Mouse (Mus musculus): ENCODE measurements at regions not wholly inside any gene's neighbourhood (a gene's known extent, or its start where the extent isn't known, plus 50 kb on each side); places are given as distances from the start of the nearest gene placed in this dataset.

DNA sequence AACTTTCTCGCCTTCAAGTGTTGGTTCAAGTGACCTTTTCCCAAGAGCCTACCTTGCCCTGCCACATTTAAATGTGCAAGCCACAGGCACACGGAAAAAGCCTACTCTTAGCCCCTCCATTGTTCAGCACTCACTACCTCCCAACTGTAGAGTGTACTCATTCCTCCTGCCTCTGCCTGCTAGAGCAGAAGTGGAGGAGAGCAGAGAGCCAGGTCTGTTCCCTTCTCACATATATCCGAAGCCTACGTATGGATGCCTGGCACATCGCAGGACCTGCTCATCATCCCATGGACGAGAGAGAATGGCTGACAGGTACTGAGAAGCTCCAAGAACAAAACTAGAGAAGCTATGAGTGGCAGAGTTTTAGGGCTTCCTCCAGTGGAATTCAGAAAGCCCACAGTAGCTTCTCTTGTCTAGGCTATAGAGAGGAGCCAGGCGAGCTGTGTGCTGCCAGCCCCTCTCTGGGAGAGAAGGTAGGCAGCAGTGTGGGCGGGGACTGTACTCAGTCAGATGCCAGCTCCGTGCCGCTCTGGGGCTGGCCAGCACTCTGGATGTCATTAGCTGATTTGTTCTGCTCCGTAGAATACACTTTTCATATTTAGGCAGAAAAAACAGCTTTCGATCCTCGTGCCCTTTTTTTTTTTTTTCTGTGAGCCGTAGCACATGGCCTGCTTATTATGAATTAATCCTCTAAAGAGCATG lies 86.1 kb upstream of the Pkdcc start:
- peak; percentile 90 for ATAC-seq (ENCODE audit: low FRiP score, low read depth)
- Histone ChIP-seq H3K4me2 (peak overlapping the region; percentile 28), H3K9ac (no peak overlapping the region), H3K4me1 (replicated peaks) (peaks cover 23% of the 10 kb centered on the region), H3K27me3 (no peaks in the 10 kb centered on the region), H3K36me3 (no peaks in the 10 kb centered on the region), H3K4me3 (no peak overlapping the region), H3K27ac (replicated peaks) (peak overlapping the region; percentile 60), H3K9me3 (no peaks in the 10 kb centered on the region)
- WGBS: 37% methylated on average over 14 of the region's 14 CpGs

GRCm38 (mm10) chr17:83129658-83130057 lies 85.4 kb upstream of the Pkdcc start:
- 53% methylated on average over 7 of the region's 7 CpGs for WGBS
- no peaks in the 10 kb centered on the region for H3K36me3 ChIP-seq
- no peak for ATAC-seq (ENCODE audit: low FRiP score, low read depth)

GRCm38 (mm10) chr17:83133201-83133600 lies 81.9 kb upstream of the Pkdcc start:
- Histone ChIP-seq H3K4me1 (replicated peaks) (peaks cover 25% of the 10 kb centered on the region), H3K27ac (replicated peaks) (no peak overlapping the region), H3K9me3 (no peaks in the 10 kb centered on the region), H3K4me2 (no peak overlapping the region), H3K9ac (no peak overlapping the region), H3K4me3 (no peak overlapping the region), H3K36me3 (no peaks in the 10 kb centered on the region), H3K27me3 (no peaks in the 10 kb centered on the region)
- WGBS: 56% methylated on average over 9 of the region's 9 CpGs
- ATAC-seq (ENCODE audit: low FRiP score, low read depth): no peak

More at GRCm38 (mm10) chr17:83129658-83130057, 85.4 kb upstream of the Pkdcc start:
- no peak overlapping the region for H3K4me3 ChIP-seq
- peak overlapping the region; percentile 28 for H3K4me2 ChIP-seq
- no peaks in the 10 kb centered on the region for H3K27me3 ChIP-seq
- H3K9me3 ChIP-seq: no peaks in the 10 kb centered on the region
- no peak overlapping the region for H3K9ac ChIP-seq
- H3K4me1 ChIP-seq (replicated peaks): peaks cover 23% of the 10 kb centered on the region
- peak overlapping the region; percentile 52; the same call in 1 of the 2 replicates for H3K27ac ChIP-seq (replicated peaks)

DNA sequence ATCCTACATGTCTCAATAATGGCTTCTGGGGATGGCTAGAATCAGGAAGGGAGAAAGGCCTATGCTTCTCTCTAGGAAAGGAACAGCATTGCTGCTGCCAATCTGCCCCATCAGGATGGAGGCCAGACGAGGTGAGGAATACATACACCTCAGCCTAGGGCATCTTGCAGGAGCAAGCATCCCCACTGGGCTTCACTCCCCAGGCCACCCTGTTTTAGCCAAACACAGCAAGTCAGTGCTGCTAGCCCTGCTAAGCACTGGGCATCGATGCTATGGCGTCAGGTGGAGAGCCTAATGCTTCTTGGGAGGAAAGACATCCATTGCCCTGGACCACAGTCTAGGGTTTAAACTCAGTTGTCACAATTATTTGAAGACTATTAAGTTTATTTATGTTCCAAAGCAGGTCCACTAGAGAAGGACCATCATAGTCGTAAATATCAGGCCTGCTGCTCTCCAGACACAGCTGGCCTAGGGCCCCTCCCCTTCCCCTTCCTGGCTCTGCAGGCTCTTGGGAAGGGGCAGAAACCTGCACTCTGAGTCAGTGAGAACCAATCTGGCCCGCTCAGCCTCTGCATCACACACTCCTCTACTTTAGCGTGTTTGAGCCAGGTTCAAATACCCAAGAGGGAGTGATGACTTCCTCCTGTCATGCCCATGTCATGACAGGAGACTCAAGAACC lies 79.5 kb upstream of the Pkdcc start:
- Histone ChIP-seq H3K27me3 (no peaks in the 10 kb centered on the region), H3K4me3 (no peak overlapping the region), H3K27ac (replicated peaks) (no peak overlapping the region), H3K9me3 (no peaks in the 10 kb centered on the region), H3K4me2 (no peak overlapping the region), H3K36me3 (no peaks in the 10 kb centered on the region), H3K4me1 (replicated peaks) (peaks cover 18% of the 10 kb centered on the region), H3K9ac (no peak overlapping the region)
- ATAC-seq (ENCODE audit: low FRiP score, low read depth): no peak
- 54% methylated on average over 6 of the region's 6 CpGs for WGBS

- Histone ChIP-seq H3K9me3 (no peaks in the 10 kb centered on the region), H3K4me1 (replicated peaks) (peaks cover 18% of the 10 kb centered on the region), H3K27me3 (no peaks in the 10 kb centered on the region), H3K4me2 (no peak overlapping the region), H3K36me3 (no peaks in the 10 kb centered on the region), H3K9ac (no peak overlapping the region), H3K4me3 (no peak overlapping the region), H3K27ac (replicated peaks) (no peak overlapping the region)
- 24% methylated on average over 5 of the region's 5 CpGs for WGBS
- no peak for ATAC-seq (ENCODE audit: low FRiP score, low read depth)
These were observed 78.8 kb upstream of the Pkdcc start for GRCm38 (mm10) chr17:83136267-83136666.

- H3K36me3 ChIP-seq: no peaks in the 10 kb centered on the region
- H3K4me3 ChIP-seq: no peak overlapping the region
- ATAC-seq (ENCODE audit: low FRiP score, low read depth): no peak
- H3K27me3 ChIP-seq: no peaks in the 10 kb centered on the region
- H3K27ac ChIP-seq (replicated peaks): no peak overlapping the region
- H3K9me3 ChIP-seq: no peaks in the 10 kb centered on the region
- H3K4me1 ChIP-seq (replicated peaks): peaks cover 18% of the 10 kb centered on the region
- H3K9ac ChIP-seq: no peak overlapping the region
- H3K4me2 ChIP-seq: no peak overlapping the region
- 77% methylated on average over 7 of the region's 7 CpGs for WGBS
These were observed 77.4 kb upstream of the Pkdcc start for GRCm38 (mm10) chr17:83137720-83138119.

GRCm38 (mm10) chr17:83138493-83139417 lies 76.3 kb upstream of the Pkdcc start:
- ATAC-seq (ENCODE audit: low FRiP score, low read depth): peak; percentile 66; the same call in 1 of the 2 replicates
- Histone ChIP-seq H3K4me1 (replicated peaks) (peaks cover 18% of the 10 kb centered on the region), H3K36me3 (no peaks in the 10 kb centered on the region), H3K27ac (replicated peaks) (no peak overlapping the region), H3K4me2 (no peak overlapping the region), H3K9me3 (no peaks in the 10 kb centered on the region), H3K27me3 (no peaks in the 10 kb centered on the region), H3K9ac (no peak overlapping the region), H3K4me3 (no peak overlapping the region)
- WGBS: 21% methylated on average over 11 of the region's 11 CpGs

GRCm38 (mm10) chr17:83148371-83148929 lies 66.6 kb upstream of the Pkdcc start:
- no peaks in the 10 kb centered on the region for H3K36me3 ChIP-seq
- H3K27ac ChIP-seq (replicated peaks): no peak overlapping the region
- H3K4me3 ChIP-seq: no peak overlapping the region
- no peak overlapping the region for H3K4me2 ChIP-seq
- no peaks in the 10 kb centered on the region for H3K27me3 ChIP-seq
- 0 out of 2 replicates have a peak, but pooled peaks have one; percentile 15 for ATAC-seq (ENCODE audit: low FRiP score, low read depth)
- no peaks in the 10 kb centered on the region for H3K9me3 ChIP-seq
- no peak overlapping the region for H3K9ac ChIP-seq
- H3K4me1 ChIP-seq (replicated peaks): no peaks in the 10 kb centered on the region
- WGBS: 86% methylated on average over 15 of the region's 15 CpGs

- Histone ChIP-seq H3K9ac (no peak overlapping the region), H3K36me3 (no peaks in the 10 kb centered on the region), H3K9me3 (no peaks in the 10 kb centered on the region), H3K4me3 (no peak overlapping the region), H3K27me3 (no peaks in the 10 kb centered on the region), H3K4me1 (replicated peaks) (no peaks in the 10 kb centered on the region), H3K4me2 (no peak overlapping the region), H3K27ac (replicated peaks) (no peak overlapping the region)
- 80% methylated on average over 6 of the region's 6 CpGs for WGBS
- ATAC-seq (ENCODE audit: low FRiP score, low read depth): no peak
These were observed 65.8 kb upstream of the Pkdcc start for GRCm38 (mm10) chr17:83149336-83149735.

- WGBS: 94% methylated on average over 4 of the region's 4 CpGs
- Histone ChIP-seq H3K9me3 (no peaks in the 10 kb centered on the region), H3K4me1 (replicated peaks) (no peaks in the 10 kb centered on the region), H3K36me3 (no peaks in the 10 kb centered on the region), H3K27ac (replicated peaks) (no peak overlapping the region), H3K4me2 (no peak overlapping the region), H3K4me3 (no peak overlapping the region), H3K27me3 (no peaks in the 10 kb centered on the region), H3K9ac (no peak overlapping the region)
- ATAC-seq (ENCODE audit: low FRiP score, low read depth): no peak
These were observed 60.0 kb upstream of the Pkdcc start for GRCm38 (mm10) chr17:83155106-83155505.

- no peaks in the 10 kb centered on the region for H3K36me3 ChIP-seq
- no peak overlapping the region for H3K4me2 ChIP-seq
- no peak overlapping the region for H3K27ac ChIP-seq (replicated peaks)
- ATAC-seq (ENCODE audit: low FRiP score, low read depth): no peak
- no peaks in the 10 kb centered on the region for H3K27me3 ChIP-seq
- no peaks in the 10 kb centered on the region for H3K9me3 ChIP-seq
- 39% methylated on average over 8 of the region's 8 CpGs for WGBS
- no peak overlapping the region for H3K9ac ChIP-seq
- H3K4me1 ChIP-seq (replicated peaks): no peaks in the 10 kb centered on the region
- H3K4me3 ChIP-seq: no peak overlapping the region
These were observed 58.4 kb upstream of the Pkdcc start for GRCm38 (mm10) chr17:83156682-83157081.
